Mouse (Mus musculus): Measurements from ENCODE around the gene Syde2. TPM values are rescaled to one million over a fixed set of nuclear protein-coding genes. Genes with fewer than 3 reads are reported as not detected.

Gene Syde2
- polyA plus RNA-seq, 1 experiment: 3.5 TPM

DNA sequence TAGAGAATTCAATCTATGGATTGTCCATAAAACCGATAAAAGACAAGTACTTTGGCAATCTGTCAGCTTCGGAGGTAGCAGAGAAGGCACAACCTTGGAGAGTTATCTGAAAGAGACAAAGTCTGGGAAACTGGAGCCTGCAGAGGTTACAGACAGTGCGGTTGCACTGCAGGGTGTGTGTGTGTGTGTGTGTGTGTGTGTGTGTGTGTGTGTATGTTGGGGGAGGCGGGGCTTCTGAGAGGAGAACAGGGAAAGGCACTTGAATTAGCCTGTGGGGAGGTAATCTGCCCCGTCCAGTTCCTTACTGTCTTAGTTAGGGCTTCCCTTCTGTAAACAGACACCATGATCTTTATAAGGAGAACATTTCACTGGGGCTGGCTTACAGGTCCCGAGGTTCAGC lies 20.2 kb downstream of the Syde2 start:
- 96% methylated on average over 6 of the region's 6 CpGs for WGBS
- Histone ChIP-seq H3K36me3 (ENCODE audit: control insufficient read depth, insufficient read depth, low read length) (peaks cover 3% of the 10 kb centered on the region; the same call in 1 of the 2 replicates), H3K27ac (ENCODE audit: control insufficient read depth, insufficient read depth, low read length) (no peak overlapping the region), H3K4me3 (ENCODE audit: control insufficient read depth, insufficient read depth, low read length) (no peak overlapping the region), H3K27me3 (ENCODE audit: control insufficient read depth, insufficient read depth, low read length) (no peaks in the 10 kb centered on the region), H3K4me1 (replicated peaks; ENCODE audit: control insufficient read depth, insufficient read depth, low read length) (no peaks in the 10 kb centered on the region)
- no peak for DNase-seq
- no peak for TF ChIP-seq POLR2A (IDR thresholded peaks at IDR 0.05; ENCODE audit: control insufficient read depth, extremely low read depth, insufficient read depth, low read length, poor library complexity)
- TF ChIP-seq CTCF (IDR thresholded peaks at IDR 0.05; ENCODE audit: borderline replicate concordance, control insufficient read depth, extremely low read depth, insufficient read depth, low read length, poor library complexity): no peak

DNA sequence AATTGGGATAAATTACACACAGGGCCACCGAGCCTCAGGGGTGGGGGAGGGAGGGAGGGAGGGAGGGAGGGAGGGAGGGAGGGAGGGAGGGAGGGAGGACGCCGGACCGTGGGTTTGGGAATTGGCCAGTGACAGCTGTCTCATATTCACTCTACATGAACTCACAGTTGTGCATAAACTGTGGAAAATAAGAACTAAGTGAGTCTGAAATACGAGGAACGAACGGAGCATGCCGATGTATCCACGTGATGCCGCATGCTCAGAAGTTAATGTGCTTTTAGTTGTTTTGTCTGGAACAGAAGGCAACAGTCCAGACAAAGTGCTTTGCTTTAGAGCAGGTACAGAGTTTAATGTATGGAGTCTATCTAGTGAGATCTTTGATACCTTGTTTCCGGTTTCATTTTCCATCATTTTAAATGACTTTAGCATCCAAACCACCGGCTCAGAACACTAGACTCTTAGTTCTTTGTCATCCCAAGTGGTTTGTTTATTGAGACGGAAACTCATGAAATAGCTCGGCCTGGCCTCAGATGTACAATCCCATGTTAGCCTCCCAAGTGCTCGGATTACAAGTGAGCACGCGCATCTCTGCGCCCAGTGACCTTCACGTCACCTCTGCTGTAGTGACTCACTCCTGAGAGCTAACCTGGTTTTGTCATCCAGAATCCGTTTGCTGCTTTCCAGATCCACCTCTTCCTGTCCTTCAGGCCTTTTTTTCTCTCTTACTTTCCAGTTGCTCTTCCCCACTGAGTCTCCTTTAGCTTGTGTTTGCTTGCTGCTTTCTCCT lies 22.4 kb downstream of the Syde2 start:
- H3K4me1 ChIP-seq (replicated peaks; ENCODE audit: control insufficient read depth, insufficient read depth, low read length): no peaks in the 10 kb centered on the region
- H3K27ac ChIP-seq (ENCODE audit: control insufficient read depth, insufficient read depth, low read length): no peak overlapping the region
- H3K27me3 ChIP-seq (ENCODE audit: control insufficient read depth, insufficient read depth, low read length): no peaks in the 10 kb centered on the region
- 86% methylated on average over 20 of the region's 20 CpGs for WGBS
- DNase-seq: no peak
- TF ChIP-seq POLR2A (IDR thresholded peaks at IDR 0.05; ENCODE audit: control insufficient read depth, extremely low read depth, insufficient read depth, low read length, poor library complexity): no peak
- TF ChIP-seq CTCF (IDR thresholded peaks at IDR 0.05; ENCODE audit: borderline replicate concordance, control insufficient read depth, extremely low read depth, insufficient read depth, low read length, poor library complexity): no peak
- no peak overlapping the region for H3K4me3 ChIP-seq (ENCODE audit: control insufficient read depth, insufficient read depth, low read length)
- no peaks in the 10 kb centered on the region for H3K36me3 ChIP-seq (ENCODE audit: control insufficient read depth, insufficient read depth, low read length)

DNA sequence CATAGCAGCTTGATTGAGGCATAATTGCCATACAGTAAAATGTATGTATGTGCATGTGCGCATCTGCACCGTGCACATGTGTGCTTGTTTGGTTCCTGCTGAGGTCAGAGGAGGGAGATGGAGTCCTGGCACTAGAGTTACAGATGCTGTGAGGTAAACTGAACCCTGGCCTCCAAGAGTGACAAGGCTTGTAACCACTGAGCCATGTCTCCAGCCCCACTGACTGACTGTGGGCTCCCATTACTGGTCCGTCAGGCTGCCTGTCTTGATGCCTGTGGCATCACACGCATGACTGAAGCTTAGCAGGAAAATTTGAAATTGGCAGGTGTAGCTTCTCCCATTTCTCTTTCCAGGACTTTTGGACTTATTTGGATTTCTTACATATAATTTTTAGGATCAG lies 23.1 kb downstream of the Syde2 start:
- no peak for DNase-seq
- no peaks in the 10 kb centered on the region for H3K36me3 ChIP-seq (ENCODE audit: control insufficient read depth, insufficient read depth, low read length)
- H3K4me3 ChIP-seq (ENCODE audit: control insufficient read depth, insufficient read depth, low read length): no peak overlapping the region
- WGBS: 97% methylated on average over 4 of the region's 4 CpGs
- no peak overlapping the region for H3K27ac ChIP-seq (ENCODE audit: control insufficient read depth, insufficient read depth, low read length)
- H3K4me1 ChIP-seq (replicated peaks; ENCODE audit: control insufficient read depth, insufficient read depth, low read length): no peaks in the 10 kb centered on the region
- no peaks in the 10 kb centered on the region for H3K27me3 ChIP-seq (ENCODE audit: control insufficient read depth, insufficient read depth, low read length)
- TF ChIP-seq CTCF (IDR thresholded peaks at IDR 0.05; ENCODE audit: borderline replicate concordance, control insufficient read depth, extremely low read depth, insufficient read depth, low read length, poor library complexity) (no peak), POLR2A (IDR thresholded peaks at IDR 0.05; ENCODE audit: control insufficient read depth, extremely low read depth, insufficient read depth, low read length, poor library complexity) (no peak)

DNA sequence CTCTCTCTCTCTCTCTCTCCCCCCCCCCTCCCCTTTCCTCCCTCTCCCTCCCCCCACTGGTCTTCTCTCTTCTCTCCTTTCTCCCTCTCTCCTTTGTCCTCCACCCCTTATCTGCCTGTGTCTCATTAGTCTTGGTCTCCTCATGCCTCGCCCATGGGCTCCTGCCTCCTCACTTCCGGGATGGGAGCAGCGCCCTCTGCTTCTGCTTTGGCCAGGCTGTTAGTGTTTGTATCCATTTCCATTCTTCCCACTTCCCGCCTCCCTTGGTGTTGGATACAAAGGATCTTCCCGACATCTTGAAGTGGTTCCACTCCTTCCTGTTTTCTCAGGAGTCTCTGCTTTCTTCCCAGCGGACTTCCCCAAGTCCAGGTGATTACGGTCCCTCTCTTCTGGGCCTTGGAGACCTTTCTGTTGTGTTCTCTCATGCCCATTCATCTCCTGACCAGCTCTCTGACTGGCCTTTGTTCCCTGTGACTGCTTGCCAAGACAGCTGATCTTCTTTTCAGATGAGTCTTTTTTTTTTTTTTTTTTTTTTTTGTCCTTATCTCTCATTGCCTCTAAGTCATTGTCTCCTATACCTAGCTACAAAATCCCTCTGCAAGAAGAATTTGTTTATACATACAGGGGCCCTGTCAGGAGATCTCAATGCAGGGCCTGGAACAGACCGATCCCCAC lies 24.0 kb downstream of the Syde2 start:
- Histone ChIP-seq H3K27me3 (ENCODE audit: control insufficient read depth, insufficient read depth, low read length) (no peaks in the 10 kb centered on the region), H3K4me1 (replicated peaks; ENCODE audit: control insufficient read depth, insufficient read depth, low read length) (no peaks in the 10 kb centered on the region), H3K4me3 (ENCODE audit: control insufficient read depth, insufficient read depth, low read length) (no peak overlapping the region), H3K27ac (ENCODE audit: control insufficient read depth, insufficient read depth, low read length) (no peak overlapping the region), H3K36me3 (ENCODE audit: control insufficient read depth, insufficient read depth, low read length) (no peaks in the 10 kb centered on the region)
- no peak for DNase-seq
- WGBS: 90% methylated on average over 8 of the region's 8 CpGs
- TF ChIP-seq POLR2A (IDR thresholded peaks at IDR 0.05; ENCODE audit: control insufficient read depth, extremely low read depth, insufficient read depth, low read length, poor library complexity) (no peak), CTCF (IDR thresholded peaks at IDR 0.05; ENCODE audit: borderline replicate concordance, control insufficient read depth, extremely low read depth, insufficient read depth, low read length, poor library complexity) (no peak)

DNA sequence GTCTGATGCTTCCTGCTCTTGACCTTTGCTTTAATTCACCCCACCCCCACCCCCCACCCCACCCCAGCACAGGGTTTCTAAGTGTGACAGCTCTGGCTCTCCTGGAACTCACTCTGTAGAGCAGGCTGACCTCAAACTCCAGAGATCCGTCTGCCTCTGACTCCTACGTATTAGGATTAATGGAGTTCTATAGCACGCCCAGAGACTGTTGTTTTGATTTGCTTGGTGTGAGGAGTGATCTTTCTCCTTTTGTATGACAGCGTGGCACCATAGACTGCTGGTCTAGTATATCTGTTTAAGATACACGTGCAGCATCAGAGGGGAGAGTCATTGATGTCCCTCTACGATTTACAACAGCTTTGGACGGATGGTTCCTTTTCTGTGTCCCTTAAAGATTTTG lies 25.8 kb downstream of the Syde2 start:
- TF ChIP-seq POLR2A (IDR thresholded peaks at IDR 0.05; ENCODE audit: control insufficient read depth, extremely low read depth, insufficient read depth, low read length, poor library complexity) (no peak), CTCF (IDR thresholded peaks at IDR 0.05; ENCODE audit: borderline replicate concordance, control insufficient read depth, extremely low read depth, insufficient read depth, low read length, poor library complexity) (no peak)
- 97% methylated on average over 7 of the region's 7 CpGs for WGBS
- Histone ChIP-seq H3K4me1 (replicated peaks; ENCODE audit: control insufficient read depth, insufficient read depth, low read length) (no peaks in the 10 kb centered on the region), H3K36me3 (ENCODE audit: control insufficient read depth, insufficient read depth, low read length) (no peaks in the 10 kb centered on the region), H3K27me3 (ENCODE audit: control insufficient read depth, insufficient read depth, low read length) (no peaks in the 10 kb centered on the region), H3K27ac (ENCODE audit: control insufficient read depth, insufficient read depth, low read length) (no peak overlapping the region), H3K4me3 (ENCODE audit: control insufficient read depth, insufficient read depth, low read length) (no peak overlapping the region)
- no peak for DNase-seq

DNA sequence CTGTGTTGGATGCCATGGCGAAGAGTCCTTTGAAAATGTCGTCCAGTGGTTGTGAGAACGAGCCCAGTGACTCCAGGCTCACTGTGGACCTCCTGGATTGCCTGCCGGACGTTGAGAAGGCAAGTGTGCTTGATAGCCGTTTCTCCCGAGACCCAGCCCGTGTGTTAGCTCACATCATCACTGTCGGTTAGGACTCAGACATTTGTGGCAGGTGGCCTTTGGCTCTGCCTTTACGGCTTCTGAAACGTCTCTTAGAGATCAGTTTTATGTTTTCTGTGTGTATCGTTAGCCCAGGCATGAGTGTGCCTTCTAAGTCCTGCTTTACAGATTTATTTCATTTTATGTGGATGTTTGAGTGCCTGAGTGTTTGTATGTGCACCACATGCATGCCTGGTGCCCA lies 26.7 kb downstream of the Syde2 start:
- Histone ChIP-seq H3K4me3 (ENCODE audit: control insufficient read depth, insufficient read depth, low read length) (no peak overlapping the region), H3K27ac (ENCODE audit: control insufficient read depth, insufficient read depth, low read length) (no peak overlapping the region), H3K4me1 (replicated peaks; ENCODE audit: control insufficient read depth, insufficient read depth, low read length) (no peaks in the 10 kb centered on the region), H3K36me3 (ENCODE audit: control insufficient read depth, insufficient read depth, low read length) (no peaks in the 10 kb centered on the region), H3K27me3 (ENCODE audit: control insufficient read depth, insufficient read depth, low read length) (no peaks in the 10 kb centered on the region)
- TF ChIP-seq POLR2A (IDR thresholded peaks at IDR 0.05; ENCODE audit: control insufficient read depth, extremely low read depth, insufficient read depth, low read length, poor library complexity) (no peak), CTCF (IDR thresholded peaks at IDR 0.05; ENCODE audit: borderline replicate concordance, control insufficient read depth, extremely low read depth, insufficient read depth, low read length, poor library complexity) (no peak)
- 99% methylated on average over 12 of the region's 12 CpGs for WGBS
- no peak for DNase-seq
